Mouse (Mus musculus) midbrain, embryonic 13.5 days (tissue): ENCODE measurements around the gene Rfesd. TPM values are rescaled to one million over a fixed set of nuclear protein-coding genes. Genes with fewer than 3 reads are reported as not detected.

Source experiments
- ATAC-seq: fragments of 200-750 bp; cut with Nextera tagmentation; 2 replicates; pipeline ENCODE4 v1.8.0; 2017; ENCODE audit warnings: mild to moderate bottlenecking, moderate TSS enrichment, moderate library complexity
- H3K27ac ChIP-seq: fragments of 300-500 bp; sonication (generic); 2 replicates; pipeline ENCODE4 v1.5.1; 2015; ENCODE audit warnings: inconsistent platforms, mild to moderate bottlenecking, moderate library complexity
- H3K27me3 ChIP-seq: fragments of 300-500 bp; sonication (generic); 2 replicates; pipeline ENCODE4 v1.6.1; 2015; ENCODE audit warnings: mild to moderate bottlenecking, inconsistent platforms
- H3K36me3 ChIP-seq: fragments of 300-500 bp; sonication (generic); 2 replicates; pipeline ENCODE4 v1.6.1; 2015; ENCODE audit warnings: mild to moderate bottlenecking, inconsistent platforms
- H3K4me1 ChIP-seq: fragments of 300-500 bp; sonication (generic); replicated peaks from 2 replicates; pipeline ENCODE4 v1.6.1; 2015; ENCODE audit warnings: inconsistent platforms
- H3K4me2 ChIP-seq: fragments of 300-500 bp; sonication (generic); replicated peaks from 2 replicates; pipeline ENCODE4 v1.6.1; 2015; ENCODE audit warnings: moderate library complexity, mild to moderate bottlenecking, inconsistent platforms
- H3K4me3 ChIP-seq: fragments of 300-500 bp; sonication (generic); replicated peaks from 2 replicates; pipeline ENCODE4 v1.5.1; 2015; ENCODE audit warnings: mild to moderate bottlenecking, inconsistent platforms
- H3K9ac ChIP-seq: fragments of 300-500 bp; sonication (generic); replicated peaks from 2 replicates; pipeline ENCODE4 v1.6.1; 2015; ENCODE audit warnings: mild to moderate bottlenecking, inconsistent platforms
- H3K9me3 ChIP-seq: fragments of 300-500 bp; sonication (generic); 2 replicates; pipeline ENCODE4 v1.6.1; 2016; ENCODE audit warnings: mild to moderate bottlenecking, inconsistent platforms
- WGBS: fragments of 180-500 bp; shearing (Covaris S2); methylation state at CpG from one replicate; pipeline ENCODE4 v1.1.7; 2015; 5-methylcytosine and 5-hydroxymethylcytosine counted together
- polyA plus RNA-seq: library from polyadenylated mRNA; unstranded; fragments of >200 nt; fragmentation: Nextera tagmentation; extraction: Ambion mirVana; gene quantifications from 2 replicates; pipeline ENCODE4 v1.2.1, GENCODE M21; 2015

Gene Rfesd
- 18.6 and 20.3 TPM in 2 replicates for polyA plus RNA-seq

- Histone ChIP-seq H3K9me3 (no peaks in the 10 kb centered on the region), H3K27me3 (no peaks in the 10 kb centered on the region), H3K36me3 (no peaks in the 10 kb centered on the region), H3K4me3 (peak within 1 kb of the TSS; percentile 75), H3K9ac (peak within 1 kb of the TSS; percentile 96), H3K4me1 (peaks cover 15% of the 10 kb centered on the region), H3K4me2 (peak within 1 kb of the TSS; percentile 61), H3K27ac (peak within 1 kb of the TSS; percentile 95)
- peak; percentile 100 for ATAC-seq
- WGBS = 2% methylated on average over 49 of the region's 50 CpGs
These were observed at the start of gene Rfesd for GRCm38 (mm10) chr13:76017974-76018843. TSS of gene Rfesd (minus strand) at chr13:76018719.

- H3K4me2 ChIP-seq = no peak overlapping the region
- no peaks in the 10 kb centered on the region for H3K9me3 ChIP-seq
- peak; percentile 55; the same call in 1 of the 2 replicates for ATAC-seq
- no peak overlapping the region for H3K9ac ChIP-seq
- H3K36me3 ChIP-seq = peaks cover 19% of the 10 kb centered on the region
- WGBS = 97% methylated on average over 13 of the region's 13 CpGs
- no peak overlapping the region for H3K4me3 ChIP-seq
- no peak overlapping the region for H3K27ac ChIP-seq
- no peaks in the 10 kb centered on the region for H3K4me1 ChIP-seq
- H3K27me3 ChIP-seq = no peaks in the 10 kb centered on the region
These were observed 45.9 kb upstream of the Rfesd start for GRCm38 (mm10) chr13:76064363-76064945.

GRCm38 (mm10) chr13:76063548-76063947 lies 45.0 kb upstream of the Rfesd start:
- Histone ChIP-seq H3K4me2 (no peak overlapping the region), H3K4me1 (no peaks in the 10 kb centered on the region), H3K36me3 (peaks cover 19% of the 10 kb centered on the region), H3K27me3 (no peaks in the 10 kb centered on the region), H3K9ac (no peak overlapping the region), H3K4me3 (no peak overlapping the region), H3K27ac (no peak overlapping the region), H3K9me3 (no peaks in the 10 kb centered on the region)
- ATAC-seq = no peak
- WGBS = 93% methylated on average over 4 of the region's 4 CpGs

- no peak overlapping the region for H3K4me2 ChIP-seq
- peaks cover 19% of the 10 kb centered on the region for H3K36me3 ChIP-seq
- no peak for ATAC-seq
- 97% methylated on average over 3 of the region's 3 CpGs for WGBS
- H3K4me3 ChIP-seq = no peak overlapping the region
- H3K4me1 ChIP-seq = no peaks in the 10 kb centered on the region
- H3K9me3 ChIP-seq = no peaks in the 10 kb centered on the region
- no peak overlapping the region for H3K27ac ChIP-seq
- no peak overlapping the region for H3K9ac ChIP-seq
- peaks cover 9% of the 10 kb centered on the region for H3K27me3 ChIP-seq
These were observed 44.0 kb upstream of the Rfesd start for GRCm38 (mm10) chr13:76062569-76062968.

- Histone ChIP-seq H3K27ac (no peak overlapping the region), H3K4me1 (no peaks in the 10 kb centered on the region), H3K27me3 (peaks cover 13% of the 10 kb centered on the region), H3K4me3 (no peak overlapping the region), H3K9me3 (no peaks in the 10 kb centered on the region), H3K9ac (no peak overlapping the region), H3K4me2 (no peak overlapping the region), H3K36me3 (peaks cover 19% of the 10 kb centered on the region)
- ATAC-seq = no peak
- WGBS = 87% methylated on average over 3 of the region's 3 CpGs
These were observed 43.6 kb upstream of the Rfesd start for GRCm38 (mm10) chr13:76062126-76062525.

- no peak overlapping the region for H3K4me3 ChIP-seq
- peaks cover 10% of the 10 kb centered on the region for H3K36me3 ChIP-seq
- H3K27me3 ChIP-seq = peaks cover 34% of the 10 kb centered on the region
- 91% methylated on average over 4 of the region's 4 CpGs for WGBS
- no peak overlapping the region for H3K4me2 ChIP-seq
- ATAC-seq = no peak
- no peak overlapping the region for H3K9ac ChIP-seq
- no peak overlapping the region for H3K27ac ChIP-seq
- no peaks in the 10 kb centered on the region for H3K9me3 ChIP-seq
- H3K4me1 ChIP-seq = peaks cover 15% of the 10 kb centered on the region; the same call in 1 of the 2 replicates
These were observed 41.1 kb upstream of the Rfesd start for GRCm38 (mm10) chr13:76059591-76059990.

- H3K4me1 ChIP-seq = peaks cover 15% of the 10 kb centered on the region; the same call in 1 of the 2 replicates
- H3K9me3 ChIP-seq = no peaks in the 10 kb centered on the region
- no peak overlapping the region for H3K27ac ChIP-seq
- no peak overlapping the region for H3K4me2 ChIP-seq
- H3K4me3 ChIP-seq = no peak overlapping the region
- peaks cover 51% of the 10 kb centered on the region for H3K27me3 ChIP-seq
- no peak overlapping the region for H3K9ac ChIP-seq
- H3K36me3 ChIP-seq = peaks cover 4% of the 10 kb centered on the region; the same call in 1 of the 2 replicates
- 69% methylated on average over 10 of the region's 10 CpGs for WGBS
- ATAC-seq = no peak
These were observed 38.9 kb upstream of the Rfesd start for GRCm38 (mm10) chr13:76057267-76058069.

- Histone ChIP-seq H3K4me1 (peaks cover 15% of the 10 kb centered on the region; the same call in 1 of the 2 replicates), H3K27ac (0 out of 2 replicates have a peak within 1 kb of the TSS, but pooled peaks have one; percentile 19), H3K36me3 (no peaks in the 10 kb centered on the region), H3K4me3 (peak within 1 kb of the TSS; percentile 64), H3K27me3 (peaks cover 51% of the 10 kb centered on the region), H3K9ac (peak within 1 kb of the TSS; percentile 69), H3K4me2 (peak within 1 kb of the TSS; percentile 99), H3K9me3 (no peaks in the 10 kb centered on the region)
- no peak; the same call in 1 of the 2 replicates for ATAC-seq
- 8% methylated on average over 9 of the region's 10 CpGs for WGBS
These were observed 38.4 kb upstream of the Rfesd start, which contains the start of gene Gpr150 for GRCm38 (mm10) chr13:76056896-76057266. TSS of gene Gpr150 (minus strand) at chr13:76056996.

- Histone ChIP-seq H3K4me1 (peaks cover 15% of the 10 kb centered on the region; the same call in 1 of the 2 replicates), H3K27ac (no peak overlapping the region), H3K9ac (peak overlapping the region; percentile 69), H3K27me3 (peaks cover 51% of the 10 kb centered on the region), H3K36me3 (no peaks in the 10 kb centered on the region), H3K4me2 (peak overlapping the region; percentile 99), H3K4me3 (peak overlapping the region; percentile 64), H3K9me3 (no peaks in the 10 kb centered on the region)
- peak; percentile 94 for ATAC-seq
- WGBS = under 1% methylated on average over 34 of the region's 34 CpGs
These were observed 37.8 kb upstream of the Rfesd start for GRCm38 (mm10) chr13:76056261-76056724.

GRCm38 (mm10) chr13:76055391-76056232 lies 37.1 kb upstream of the Rfesd start:
- Histone ChIP-seq H3K9ac (peak overlapping the region; percentile 69), H3K27me3 (peaks cover 51% of the 10 kb centered on the region), H3K4me1 (peaks cover 15% of the 10 kb centered on the region; the same call in 1 of the 2 replicates), H3K36me3 (no peaks in the 10 kb centered on the region), H3K9me3 (no peaks in the 10 kb centered on the region), H3K4me2 (peak overlapping the region; percentile 99), H3K4me3 (peak overlapping the region; percentile 64), H3K27ac (0 out of 2 replicates have a peak overlapping the region, but pooled peaks have one; percentile 19)
- ATAC-seq = peak; percentile 73
- under 1% methylated on average over 57 of the region's 59 CpGs for WGBS

GRCm38 (mm10) chr13:76044971-76045370 lies 26.5 kb upstream of the Rfesd start:
- no peak for ATAC-seq
- H3K4me3 ChIP-seq = no peak overlapping the region
- no peak overlapping the region for H3K27ac ChIP-seq
- H3K9me3 ChIP-seq = no peaks in the 10 kb centered on the region
- no peaks in the 10 kb centered on the region for H3K27me3 ChIP-seq
- H3K4me1 ChIP-seq = no peaks in the 10 kb centered on the region
- no peak overlapping the region for H3K9ac ChIP-seq
- H3K4me2 ChIP-seq = no peak overlapping the region
- no peaks in the 10 kb centered on the region for H3K36me3 ChIP-seq
